Mouse (Mus musculus) spleen, adult 12 weeks (tissue): ENCODE data around the gene Ush1g.

Experiments used
- DNase-seq: peaks from one replicate; pipeline ENCODE4 v3.0.0; 2022; ENCODE audit warnings: low spot score

Ush1g gene

GRCm38 (mm10) chr11:115287386-115287785 is 34.5 kb downstream of the Ush1g start:
- no peak for DNase-seq

- DNase-seq, result no peak
Measured at GRCm38 (mm10) chr11:115286201-115286993, 35.4 kb downstream of the Ush1g start.

GRCm38 (mm10) chr11:115285282-115285681 is 36.6 kb downstream of the Ush1g start:
- no peak for DNase-seq

- DNase-seq, result no peak
Measured at GRCm38 (mm10) chr11:115283891-115284620, 37.8 kb downstream of the Ush1g start.

GRCm38 (mm10) chr11:115283486-115283765 is 38.4 kb downstream of the Ush1g start:
- DNase-seq, result no peak

GRCm38 (mm10) chr11:115282723-115283485 is 38.9 kb downstream of the Ush1g start:
- DNase-seq, result no peak

- DNase-seq, result no peak
Measured at GRCm38 (mm10) chr11:115282295-115282694, 39.5 kb downstream of the Ush1g start.

- DNase-seq, result no peak
Measured at GRCm38 (mm10) chr11:115279726-115280125, 42.1 kb downstream of the Ush1g start.

GRCm38 (mm10) chr11:115278176-115278575 is 43.7 kb downstream of the Ush1g start:
- no peak for DNase-seq

- no peak for DNase-seq
Measured at GRCm38 (mm10) chr11:115277604-115277975, 44.3 kb downstream of the Ush1g start.

- peak; percentile 97 for DNase-seq
Measured at GRCm38 (mm10) chr11:115276780-115277603, 44.8 kb downstream of the Ush1g start, which contains the start of gene Fdxr. TSS of gene Fdxr (minus strand) at chr11:115277050.

- no peak for DNase-seq
Measured at GRCm38 (mm10) chr11:115275954-115276353, 45.9 kb downstream of the Ush1g start.

- no peak for DNase-seq
Measured at GRCm38 (mm10) chr11:115275509-115275908, 46.3 kb downstream of the Ush1g start.

- no peak for DNase-seq
Measured at GRCm38 (mm10) chr11:115274771-115275170, 47.1 kb downstream of the Ush1g start.

GRCm38 (mm10) chr11:115274178-115274577 is 47.7 kb downstream of the Ush1g start:
- no peak for DNase-seq

GRCm38 (mm10) chr11:115273735-115274134 is 48.1 kb downstream of the Ush1g start:
- no peak for DNase-seq

GRCm38 (mm10) chr11:115272894-115273498 is 48.8 kb downstream of the Ush1g start:
- no peak for DNase-seq

GRCm38 (mm10) chr11:115271481-115271880 is 50.4 kb downstream of the Ush1g start:
- DNase-seq, result no peak

GRCm38 (mm10) chr11:115271052-115271451 is 50.8 kb downstream of the Ush1g start:
- DNase-seq, result no peak

- DNase-seq, result peak; percentile 64
Measured at GRCm38 (mm10) chr11:115270148-115270861, 51.5 kb downstream of the Ush1g start.
